Mouse (Mus musculus) kidney, adult 2 months (tissue): ENCODE results near the gene Fry. TPM values are rescaled to one million over a fixed set of nuclear protein-coding genes. Genes with fewer than 3 reads are reported as not detected.

ENCODE experiments used
- DNase-seq: peaks from one replicate; pipeline ENCODE4 v3.0.0; 2021
- H3K27ac ChIP-seq: fragments of 200-500 bp; 2 replicates; pipeline ENCODE4 v1.5.1; 2012; ENCODE audit warnings: low read depth, low read length, control low read depth, inconsistent platforms; ENCODE audit not compliant: insufficient read depth
- H3K27me3 ChIP-seq: fragments of 200-500 bp; replicated peaks from 2 replicates; pipeline ENCODE4 v1.6.1; 2012; ENCODE audit warnings: mild to moderate bottlenecking, moderate library complexity, low read length, inconsistent platforms; ENCODE audit not compliant: control insufficient read depth, insufficient read depth
- H3K36me3 ChIP-seq: fragments of 200-500 bp; 2 replicates; pipeline ENCODE4 v1.6.1; 2012; ENCODE audit warnings: mild to moderate bottlenecking, moderate library complexity, low read length, inconsistent platforms; ENCODE audit not compliant: control insufficient read depth, insufficient read depth
- H3K4me1 ChIP-seq: fragments of 200-500 bp; 2 replicates; pipeline ENCODE4 v1.6.1; 2011; ENCODE audit warnings: low read length; ENCODE audit not compliant: control insufficient read depth, insufficient read depth
- H3K4me3 ChIP-seq: fragments of 200-500 bp; 2 replicates; pipeline ENCODE4 v1.5.1; 2011; ENCODE audit warnings: mild to moderate bottlenecking, low read depth, low read length, control low read depth; ENCODE audit not compliant: insufficient read depth
- CTCF ChIP-seq: fragments of 200-500 bp; conservative IDR thresholded peaks from 2 replicates; pipeline ENCODE4 v1.5.1; 2011; ENCODE audit warnings: low read depth, mild to moderate bottlenecking, control low read depth, low read length, moderate library complexity, mixed read lengths; ENCODE audit not compliant: insufficient read depth, insufficient read length
- POLR2A ChIP-seq: fragments of 200-500 bp; IDR thresholded peaks from one replicate; pipeline ENCODE4 v1.6.1; 2011; ENCODE audit warnings: low read depth, low read length, control low read depth
- WGBS: fragments of 180-500 bp; shearing (Covaris S2); methylation state at CpG from one replicate; pipeline ENCODE4 v1.1.7; 2018; 5-methylcytosine and 5-hydroxymethylcytosine counted together
- polyA plus RNA-seq: library from polyadenylated mRNA; depleted of rRNA; stranded (reverse); fragments of >200 nt; gene quantifications from 2 replicates; pipeline ENCODE4 v1.2.3, GENCODE M21; 2012

The Fry gene
- polyA plus RNA-seq, 1 experiment = 12.9 TPM

GRCm38 (mm10) chr5:150157682-150158081 lies 39.2 kb downstream of the Fry start:
- Histone ChIP-seq H3K27me3 (no peaks in the 10 kb centered on the region), H3K36me3 (no peaks in the 10 kb centered on the region), H3K4me1 (no peaks in the 10 kb centered on the region), H3K4me3 (no peak overlapping the region), H3K27ac (no peak overlapping the region)
- no peak for TF ChIP-seq POLR2A
- TF ChIP-seq CTCF = peak; percentile 69
- 39% methylated on average over 6 of the region's 6 CpGs for WGBS
- DNase-seq = peak; percentile 19

DNA sequence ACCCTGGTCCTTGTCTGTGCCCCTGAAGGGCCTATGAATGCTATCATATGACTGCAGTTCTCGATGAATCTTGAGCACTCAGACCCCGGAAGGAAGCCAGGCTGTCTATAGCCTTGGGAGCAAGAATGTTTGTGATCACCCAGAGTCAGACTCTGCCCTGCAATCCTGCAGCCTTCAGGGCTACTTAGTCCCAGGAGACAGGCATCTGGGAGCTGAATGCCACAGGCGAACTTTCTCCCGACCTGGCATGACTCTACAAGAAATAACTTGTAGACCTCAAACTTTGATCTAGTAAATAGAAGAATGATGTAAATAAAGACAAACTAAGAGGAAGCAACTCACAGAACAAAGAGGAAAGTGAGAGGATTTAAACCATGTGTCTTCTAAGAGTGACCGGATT lies 40.7 kb downstream of the Fry start:
- H3K4me1 ChIP-seq = no peaks in the 10 kb centered on the region
- TF ChIP-seq POLR2A (no peak), CTCF (no peak)
- H3K27me3 ChIP-seq = no peaks in the 10 kb centered on the region
- DNase-seq = peak; percentile 14
- WGBS = 30% methylated on average over 5 of the region's 5 CpGs
- H3K4me3 ChIP-seq = no peak overlapping the region
- H3K27ac ChIP-seq = no peak overlapping the region
- H3K36me3 ChIP-seq = no peaks in the 10 kb centered on the region

DNA sequence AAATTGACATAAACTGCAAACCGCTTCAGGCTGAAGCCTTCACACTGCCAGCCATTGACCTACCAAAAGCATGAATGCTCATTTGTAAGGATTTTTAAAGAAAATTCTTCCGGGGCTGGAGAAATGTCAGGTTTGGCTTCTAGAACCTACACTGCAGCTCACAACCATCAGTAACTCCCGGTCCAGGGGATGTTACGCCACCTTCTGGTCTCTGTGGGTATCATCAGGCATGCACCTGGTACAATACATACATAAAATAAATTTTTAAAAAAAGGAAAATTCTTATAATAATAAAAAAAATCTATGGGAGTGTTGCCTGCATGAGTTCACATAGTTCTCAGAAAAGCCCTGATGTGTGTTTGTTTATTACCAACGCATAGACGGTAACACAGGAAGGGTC lies 42.7 kb downstream of the Fry start:
- TF ChIP-seq CTCF = no peak; the same call in 1 of the 2 replicates
- TF ChIP-seq POLR2A = no peak

DNA sequence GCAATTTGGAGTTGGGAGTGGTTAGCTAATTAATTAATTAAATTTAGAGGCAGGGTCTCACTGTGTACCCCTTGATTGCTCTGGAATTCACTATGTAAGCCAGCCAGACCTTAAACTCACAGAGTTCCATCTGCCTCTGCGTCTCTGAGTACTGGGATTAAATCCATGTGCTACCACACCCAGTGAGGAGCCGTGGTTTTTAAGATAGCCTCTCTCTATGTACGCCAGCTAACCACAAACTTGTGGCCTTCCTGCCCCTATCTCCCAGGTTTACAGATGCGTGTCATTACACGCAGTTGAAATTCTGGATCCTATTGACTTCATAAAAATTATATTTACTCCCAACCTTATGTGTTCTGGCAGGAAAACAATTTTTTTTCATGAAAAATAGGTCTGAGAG lies 43.5 kb downstream of the Fry start:
- 92% methylated on average over 5 of the region's 5 CpGs for WGBS
- Histone ChIP-seq H3K4me1 (peaks cover 2% of the 10 kb centered on the region; the same call in 1 of the 2 replicates), H3K27ac (no peak overlapping the region), H3K27me3 (no peaks in the 10 kb centered on the region), H3K36me3 (no peaks in the 10 kb centered on the region), H3K4me3 (no peak overlapping the region)
- TF ChIP-seq POLR2A (no peak), CTCF (no peak)
- DNase-seq = no peak

More for the DNA sequence above, 42.7 kb downstream of the Fry start:
- Histone ChIP-seq H3K36me3 (no peaks in the 10 kb centered on the region), H3K27ac (no peak overlapping the region), H3K27me3 (no peaks in the 10 kb centered on the region), H3K4me1 (no peaks in the 10 kb centered on the region), H3K4me3 (no peak overlapping the region)
- no peak for DNase-seq
- 90% methylated on average over 6 of the region's 6 CpGs for WGBS

- no peaks in the 10 kb centered on the region for H3K36me3 ChIP-seq
- no peak overlapping the region for H3K4me3 ChIP-seq
- H3K27me3 ChIP-seq = no peaks in the 10 kb centered on the region
- WGBS = 98% methylated on average over 3 of the region's 3 CpGs
- peaks cover 3% of the 10 kb centered on the region; the same call in 1 of the 2 replicates for H3K4me1 ChIP-seq
- TF ChIP-seq POLR2A (no peak), CTCF (no peak)
- DNase-seq = no peak
- no peak overlapping the region for H3K27ac ChIP-seq
These were observed 46.2 kb downstream of the Fry start for GRCm38 (mm10) chr5:150164671-150165070.

DNA sequence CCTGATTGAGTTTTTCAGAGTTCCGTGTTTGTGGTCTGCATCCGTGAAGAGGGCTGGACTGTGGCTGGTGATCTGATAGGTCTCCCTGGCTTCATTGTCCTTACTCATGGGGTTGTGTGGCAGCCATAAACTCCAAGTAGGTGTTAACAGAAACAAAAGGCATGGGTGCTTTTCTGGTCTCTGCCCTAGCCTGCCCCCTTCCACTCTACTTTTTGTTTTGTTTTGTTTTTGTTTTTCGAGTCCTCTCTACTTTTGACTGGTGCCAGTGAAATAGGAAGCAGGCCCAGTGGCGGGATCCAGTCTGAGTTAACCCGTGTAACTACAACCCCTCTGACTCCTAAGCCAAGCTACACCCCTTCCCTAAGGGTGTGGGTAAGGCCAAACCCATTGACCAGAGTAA lies 48.4 kb downstream of the Fry start:
- TF ChIP-seq POLR2A (no peak), CTCF (no peak)
- no peak for DNase-seq
- Histone ChIP-seq H3K36me3 (no peaks in the 10 kb centered on the region), H3K4me1 (peaks cover 3% of the 10 kb centered on the region; the same call in 1 of the 2 replicates), H3K4me3 (no peak overlapping the region), H3K27ac (peak overlapping the region; percentile 28), H3K27me3 (no peaks in the 10 kb centered on the region)
- WGBS = 69% methylated on average over 5 of the region's 5 CpGs

DNA sequence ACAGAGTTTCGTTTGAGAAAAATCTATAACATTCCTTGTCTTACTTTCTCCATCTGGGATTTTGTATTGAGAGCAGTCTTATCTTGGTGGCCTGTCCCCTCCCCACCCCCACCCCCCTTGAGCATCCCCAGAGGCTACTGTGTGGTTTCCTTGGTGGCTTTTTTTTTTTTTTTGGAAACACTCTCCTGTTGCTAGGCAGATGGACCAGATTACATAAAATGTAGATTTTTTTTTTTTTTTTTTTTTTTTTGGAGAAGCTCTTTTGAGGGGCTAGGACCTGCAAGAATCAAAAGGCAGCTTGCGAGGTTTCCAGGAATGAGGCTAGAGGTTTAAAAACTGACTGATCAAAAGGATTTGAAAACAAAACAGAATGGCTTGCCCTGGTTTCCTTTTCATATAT lies 48.8 kb downstream of the Fry start:
- WGBS = 61% methylated on average over 2 of the region's 2 CpGs

DNA sequence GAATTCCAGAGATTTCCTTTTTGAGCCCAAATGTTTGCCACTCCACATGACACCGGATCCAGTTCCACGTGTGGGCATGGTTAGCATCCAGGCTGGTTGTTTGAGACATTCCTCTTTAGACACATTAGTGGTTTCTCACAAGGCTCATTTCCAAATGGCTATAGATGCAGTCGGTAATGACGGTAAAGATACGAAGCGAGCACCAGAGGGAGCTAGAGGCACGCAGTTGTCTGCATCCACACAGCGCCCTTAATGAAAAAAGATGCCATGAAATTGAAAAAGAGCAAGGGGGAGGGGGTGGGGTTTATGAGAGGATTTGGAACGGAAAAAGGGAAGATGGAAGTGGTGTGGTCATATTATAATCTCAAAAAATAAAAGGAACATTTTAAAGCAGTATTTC lies 50.3 kb downstream of the Fry start:
- peaks cover 3% of the 10 kb centered on the region; the same call in 1 of the 2 replicates for H3K4me1 ChIP-seq
- H3K27ac ChIP-seq = no peak overlapping the region
- H3K36me3 ChIP-seq = no peaks in the 10 kb centered on the region
- no peak for TF ChIP-seq POLR2A
- peak; percentile 90 for TF ChIP-seq CTCF
- no peaks in the 10 kb centered on the region for H3K27me3 ChIP-seq
- peak; percentile 69 for DNase-seq
- 1% methylated on average over 9 of the region's 9 CpGs for WGBS
- H3K4me3 ChIP-seq = no peak overlapping the region

More for the DNA sequence above, 48.8 kb downstream of the Fry start:
- H3K27ac ChIP-seq = no peak overlapping the region
- TF ChIP-seq POLR2A (no peak), CTCF (no peak)
- no peaks in the 10 kb centered on the region for H3K36me3 ChIP-seq
- peaks cover 3% of the 10 kb centered on the region; the same call in 1 of the 2 replicates for H3K4me1 ChIP-seq
- no peaks in the 10 kb centered on the region for H3K27me3 ChIP-seq
- H3K4me3 ChIP-seq = no peak overlapping the region
- no peak for DNase-seq
